Mouse (Mus musculus): ENCODE data around the gene Rad9a. TPM values are rescaled to one million over a fixed set of nuclear protein-coding genes. Genes with fewer than 3 reads are reported as not detected.

Rad9a gene
- total and polyA plus RNA-seq, 3 experiments, result 21.3 to 37.9 TPM; not detected in 1

- peaks cover 2% of the 10 kb centered on the region in 2 experiments for H3K27me3 ChIP-seq (ENCODE audit: control insufficient read depth in 1 of 2, insufficient read depth in 2 of 2, low read length in 2 of 2)
- H3K79me2 ChIP-seq (ENCODE audit: control insufficient read depth, insufficient read depth, low read length, poor library complexity), result no peaks in the 10 kb centered on the region; the same call in 1 of the 2 replicates
- no peak overlapping the region for H3K9ac ChIP-seq (ENCODE audit: control insufficient read depth, low read depth, low read length, poor library complexity, severe bottlenecking)
- TF ChIP-seq E2F4 (IDR thresholded peaks at IDR 0.05; ENCODE audit: borderline replicate concordance, low read depth, low read length) (no peak), POLR2A (IDR thresholded peaks at IDR 0.05; ENCODE audit: control insufficient read depth in 1 of 2, insufficient read depth in 1 of 2, low read depth in 1 of 2, low read length in 2 of 2, poor library complexity in 1 of 2) (no peak), MAX (IDR thresholded peaks at IDR 0.05; ENCODE audit: low read length) (no peak), RAD21 (IDR thresholded peaks at IDR 0.05; ENCODE audit: low read depth, low read length) (no peak), MAFK (IDR thresholded peaks at IDR 0.05; ENCODE audit: borderline replicate concordance, low read depth, low read length) (no peak), CHD2 (IDR thresholded peaks at IDR 0.05; ENCODE audit: low read length) (no peak), GATA1 (IDR thresholded peaks at IDR 0.05; ENCODE audit: low read depth, low read length) (no peak), BHLHE40 (IDR thresholded peaks at IDR 0.05; ENCODE audit: borderline replicate concordance, low read depth, low read length) (no peak), MYB (IDR thresholded peaks at IDR 0.05; ENCODE audit: low read depth, low read length) (no peak)
- no peak for DNase-seq (ENCODE audit: low read depth, low spot score)
- 0 out of 2 replicates have a peak overlapping the region, but pooled peaks have one; percentile 3 for H3K27ac ChIP-seq (ENCODE audit: control insufficient read depth, low read depth, low read length)
- H3K4me1 ChIP-seq (ENCODE audit: control insufficient read depth in 1 of 2, insufficient read depth in 2 of 2, low read length in 2 of 2), result peaks cover 16 to 36% of the 10 kb centered on the region in 2 experiments
- no peaks in the 10 kb centered on the region for H3K9me3 ChIP-seq (replicated peaks; ENCODE audit: insufficient read depth, low read length)
- H3K4me3 ChIP-seq (ENCODE audit: control insufficient read depth in 1 of 2, insufficient read depth in 1 of 2, low read depth in 2 of 2, low read length in 2 of 2), result no peak overlapping the region
- H3K36me3 ChIP-seq (ENCODE audit: control insufficient read depth in 1 of 2, insufficient read depth in 2 of 2, low read length in 2 of 2), result peaks cover 0 to 32% of the 10 kb centered on the region in 2 experiments; a peak in 2 of 4 replicates
Observed at GRCm38 (mm10) chr19:4219943-4220342, 18.5 kb upstream of the Rad9a start.

GRCm38 (mm10) chr19:4218784-4219183 lies 17.3 kb upstream of the Rad9a start:
- no peak for DNase-seq (ENCODE audit: low read depth, low spot score)
- Histone ChIP-seq H3K27me3 (ENCODE audit: control insufficient read depth in 1 of 2, insufficient read depth in 2 of 2, low read length in 2 of 2) (peaks cover 8 to 11% of the 10 kb centered on the region in 2 experiments), H3K4me3 (ENCODE audit: control insufficient read depth in 1 of 2, insufficient read depth in 1 of 2, low read depth in 2 of 2, low read length in 2 of 2) (no peak overlapping the region), H3K9ac (ENCODE audit: control insufficient read depth, low read depth, low read length, poor library complexity, severe bottlenecking) (no peak overlapping the region), H3K9me3 (replicated peaks; ENCODE audit: insufficient read depth, low read length) (no peaks in the 10 kb centered on the region), H3K79me2 (ENCODE audit: control insufficient read depth, insufficient read depth, low read length, poor library complexity) (peaks cover 2% of the 10 kb centered on the region; the same call in 1 of the 2 replicates), H3K36me3 (ENCODE audit: control insufficient read depth in 1 of 2, insufficient read depth in 2 of 2, low read length in 2 of 2) (peaks cover 0 to 35% of the 10 kb centered on the region in 2 experiments; a peak in 2 of 4 replicates), H3K27ac (ENCODE audit: control insufficient read depth, low read depth, low read length) (no peak overlapping the region), H3K4me1 (ENCODE audit: control insufficient read depth in 1 of 2, insufficient read depth in 2 of 2, low read length in 2 of 2) (peaks cover 16 to 38% of the 10 kb centered on the region in 2 experiments)
- TF ChIP-seq MAZ (IDR thresholded peaks at IDR 0.05; ENCODE audit: low read depth, low read length), result no peak
- TF ChIP-seq ZMIZ1 (IDR thresholded peaks at IDR 0.05; ENCODE audit: low read depth, low read length), result no peak
- TF ChIP-seq JUND (IDR thresholded peaks at IDR 0.05; ENCODE audit: low read depth, low read length), result no peak
- TF ChIP-seq HCFC1 (IDR thresholded peaks at IDR 0.05; ENCODE audit: low read depth, low read length), result no peak
- no peak for TF ChIP-seq NRF1 (IDR thresholded peaks at IDR 0.05; ENCODE audit: insufficient read depth, low read depth, low read length, poor library complexity, severe bottlenecking)
- TF ChIP-seq MYC (IDR thresholded peaks at IDR 0.05; ENCODE audit: low read depth, low read length), result no peak
- TF ChIP-seq GATA1 (IDR thresholded peaks at IDR 0.05; ENCODE audit: low read depth, low read length), result no peak
- no peak for TF ChIP-seq GABPA (IDR thresholded peaks at IDR 0.05; ENCODE audit: low read depth, low read length)
- TF ChIP-seq CHD2 (IDR thresholded peaks at IDR 0.05; ENCODE audit: low read length), result no peak
- TF ChIP-seq ETS1 (IDR thresholded peaks at IDR 0.05; ENCODE audit: low read depth, low read length), result no peak
- no peak for TF ChIP-seq SIN3A (IDR thresholded peaks at IDR 0.05; ENCODE audit: low read length)
- no peak for TF ChIP-seq CTCF (IDR thresholded peaks at IDR 0.05 in 2 of 3, conservative IDR thresholded peaks at IDR 0.05 in 1 of 3; ENCODE audit: control insufficient read depth in 1 of 3, insufficient read depth in 1 of 3, low read depth in 2 of 3, low read length in 3 of 3, poor library complexity in 1 of 3, severe bottlenecking in 1 of 3)
- TF ChIP-seq MAFK (IDR thresholded peaks at IDR 0.05; ENCODE audit: borderline replicate concordance, low read depth, low read length), result no peak
- TF ChIP-seq MAX (IDR thresholded peaks at IDR 0.05; ENCODE audit: low read length), result no peak
- no peak for TF ChIP-seq POLR2AphosphoS5 (IDR thresholded peaks at IDR 0.05; ENCODE audit: borderline replicate concordance, low read depth, low read length)
- TF ChIP-seq MXI1 (IDR thresholded peaks at IDR 0.05; ENCODE audit: low read depth, low read length), result no peak
- no peak for TF ChIP-seq MEF2A (IDR thresholded peaks at IDR 0.05; ENCODE audit: extremely low read depth, insufficient replicate concordance, low read depth, low read length, poor library complexity, severe bottlenecking)
- no peak for TF ChIP-seq E2F4 (IDR thresholded peaks at IDR 0.05; ENCODE audit: borderline replicate concordance, low read depth, low read length)
- no peak for TF ChIP-seq TBP (IDR thresholded peaks at IDR 0.05; ENCODE audit: low read depth, low read length)
